In the genomic region with DNA sequence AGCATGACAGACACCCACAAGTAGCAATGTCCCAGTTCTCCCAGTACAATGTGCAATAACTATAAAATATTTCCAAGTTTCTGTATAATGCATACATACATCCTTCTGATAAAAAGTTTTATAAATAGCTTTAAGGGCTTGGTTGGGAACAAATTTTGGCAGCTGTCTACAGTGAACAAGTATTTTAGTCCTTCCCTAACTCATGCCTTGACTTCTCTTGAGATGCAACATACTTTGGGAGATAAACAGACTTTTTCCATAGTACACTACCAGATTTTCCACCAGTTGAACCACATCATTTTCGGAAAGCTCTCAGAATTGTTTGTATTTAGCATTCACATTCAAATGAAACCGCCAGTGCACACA, we compare ENCODE assay signal across 8 mouse cellular contexts. TPM values are rescaled to one million over a fixed set of nuclear protein-coding genes. Genes with fewer than 3 reads are reported as not detected.
A peak's percentile ranks its signal among the peaks of the same experiment; 100 is the strongest.
DNase-seq lines count a peak whose midpoint lies in the region; ATAC-seq and TF ChIP-seq lines count a peak whose summit lies in the region.

No protein-coding gene starts in this region.

- intact Hi-C loops in left cerebral cortex, postnatal 4 days (cut with DNase I), result no loop called here

- ATAC-seq in embryonic facial prominence, embryonic 11.5 days (replicated peaks; ENCODE audit: insufficient number of reproducible peaks, low FRiP score, low TSS enrichment, low read depth), result peak; percentile 19; the same call in 1 of the 2 replicates
- 0 out of 2 replicates have a peak, but pooled peaks have one; percentile 24 for ATAC-seq in intestine, embryonic 15.5 days

- H3K36me3 ChIP-seq in embryonic facial prominence, embryonic 11.5 days (replicated peaks; ENCODE audit: control insufficient read depth, insufficient read depth, low read depth, low read length), result no peaks in the 10 kb centered on the region
- peaks cover 10% of the 10 kb centered on the region for H3K36me3 ChIP-seq in intestine, embryonic 15.5 days
- no peaks in the 10 kb centered on the region for H3K36me3 ChIP-seq in myocyte (ENCODE audit: control insufficient read depth, insufficient read depth)

- H3K4me2 ChIP-seq in embryonic facial prominence, embryonic 11.5 days (ENCODE audit: low read depth, low read length), result no peak overlapping the region
- peak overlapping the region; percentile 65 for H3K4me2 ChIP-seq in intestine, embryonic 15.5 days (replicated peaks)
- peak overlapping the region; percentile 75 for H3K4me2 ChIP-seq in myocyte (ENCODE audit: low read depth)

- H3K9me3 ChIP-seq in embryonic facial prominence, embryonic 11.5 days (replicated peaks; ENCODE audit: control insufficient read depth, low read length), result no peaks in the 10 kb centered on the region
- no peaks in the 10 kb centered on the region for H3K9me3 ChIP-seq in intestine, embryonic 15.5 days

- no peaks in the 10 kb centered on the region for H3K4me1 ChIP-seq in embryonic facial prominence, embryonic 11.5 days (ENCODE audit: control insufficient read depth, insufficient read depth, low read length)
- H3K4me1 ChIP-seq in intestine, embryonic 15.5 days (replicated peaks), result no peaks in the 10 kb centered on the region

- 0% methylated on average over 2 of the region's 2 CpGs for WGBS in embryonic facial prominence, embryonic 11.5 days
- 0% methylated on average over 2 of the region's 2 CpGs for WGBS in intestine, embryonic 15.5 days

- H3K4me3 ChIP-seq in layer of hippocampus, adult 2 months, result peak overlapping the region; percentile 85
- peak overlapping the region; percentile 81 for H3K4me3 ChIP-seq in embryonic facial prominence, embryonic 11.5 days (ENCODE audit: low read depth, low read length)
- peak overlapping the region; percentile 83 for H3K4me3 ChIP-seq in intestine, embryonic 15.5 days (replicated peaks)
- peak overlapping the region; percentile 73 for H3K4me3 ChIP-seq in myocyte

- H3ac ChIP-seq in myocyte (ENCODE audit: control insufficient read depth, insufficient read length), result peak overlapping the region; percentile 94

- no peak for TF ChIP-seq CTCF in layer of hippocampus, adult 2 months (conservative IDR thresholded peaks at IDR 0.05)

- H3K9ac ChIP-seq in embryonic facial prominence, embryonic 11.5 days (replicated peaks; ENCODE audit: low read length), result 0 out of 2 replicates have a peak overlapping the region, but pooled peaks have one; percentile 40
- no peak overlapping the region for H3K9ac ChIP-seq in intestine, embryonic 15.5 days

- H3K27me3 ChIP-seq in embryonic facial prominence, embryonic 11.5 days (ENCODE audit: control insufficient read depth, insufficient read depth, low read length), result no peaks in the 10 kb centered on the region
- H3K27me3 ChIP-seq in intestine, embryonic 15.5 days (replicated peaks), result no peaks in the 10 kb centered on the region
- H3K27me3 ChIP-seq in myocyte (ENCODE audit: control insufficient read depth, insufficient read depth, insufficient read length), result no peaks in the 10 kb centered on the region

- no peak overlapping the region; the same call in 1 of the 2 replicates for H3K27ac ChIP-seq in layer of hippocampus, adult 2 months
- H3K27ac ChIP-seq in embryonic facial prominence, embryonic 11.5 days (replicated peaks; ENCODE audit: low read depth, low read length), result no peak overlapping the region
- H3K27ac ChIP-seq in intestine, embryonic 15.5 days, result no peak overlapping the region

- H3K79me2 ChIP-seq in myocyte (ENCODE audit: control insufficient read depth, insufficient read depth), result peaks cover 18% of the 10 kb centered on the region

- no peak for TF ChIP-seq POLR2A in myocyte (IDR thresholded peaks at IDR 0.05; ENCODE audit: insufficient read length, low read depth)

- no peak for DNase-seq in layer of hippocampus, adult 2 months (ENCODE audit: low spot score in 2 of 2)
- DNase-seq in layer of hippocampus, postnatal 14 days (ENCODE audit: low spot score in 2 of 2), result no peak
- no peak for DNase-seq in embryonic facial prominence, embryonic 11.5 days (ENCODE audit: low spot score)
- DNase-seq in frontal cortex, postnatal 10 days (ENCODE audit: low spot score in 2 of 2), result no peak
- no peak for DNase-seq in gastrocnemius, adult 8-10 months (ENCODE audit: low spot score in 2 of 2)
- DNase-seq in left cerebral cortex, postnatal 4 days, result no peak

TF ChIP-seq in myocyte, 11 proteins besides CTCF, POLR2A, EP300 and RAD21:
- TF ChIP-seq MAX (IDR thresholded peaks at IDR 0.05; ENCODE audit: low read depth), result no peak
- TF ChIP-seq E2F4 (IDR thresholded peaks at IDR 0.05; ENCODE audit: insufficient read depth), result no peak

RNA-seq across cellular contexts. Expression of gene BC005561, which starts 0.3 kb away (rescaled TPM):
- 10 to 100 TPM; 12.1 to 14.5 TPM for total RNA-seq in layer of hippocampus, adult 2 months (2021)
- total RNA-seq in layer of hippocampus, postnatal 14 days (2021), result 10 to 100 TPM; 13.3 to 15.3 TPM
- polyA plus RNA-seq in embryonic facial prominence, embryonic 11.5 days (2014; fragmentation: Nextera tagmentation; extraction: Ambion mirVana), result 15.2 and 16.7 TPM in 2 replicates
- polyA plus RNA-seq in intestine, embryonic 15.5 days (2015; fragmentation: Nextera tagmentation; extraction: Ambion mirVana), result 9.1 and 9.4 TPM in 2 replicates
- 0.95 TPM for polyA plus RNA-seq in myocyte (2012; fragmentation: generic; extraction: Trizol)
- 1 to 10 TPM; 2.7 to 3.5 (median 3.3) TPM for total RNA-seq in gastrocnemius, adult 8-10 months (2022)
- total RNA-seq in left cerebral cortex, postnatal 4 days (2021), result 10 to 100 TPM; 14.8 to 15.1 TPM

RNA-seq across cellular contexts. Expression of gene Pkd2, which starts 48.6 kb away (rescaled TPM):
- 10 to 100 TPM; 33.2 to 38.8 TPM for total RNA-seq in layer of hippocampus, adult 2 months (2021)
- 10 to 100 TPM; 30.7 to 31.0 TPM for total RNA-seq in layer of hippocampus, postnatal 14 days (2021)
- 18.1 and 18.7 TPM in 2 replicates for polyA plus RNA-seq in embryonic facial prominence, embryonic 11.5 days (2014; fragmentation: Nextera tagmentation; extraction: Ambion mirVana)
- polyA plus RNA-seq in intestine, embryonic 15.5 days (2015; fragmentation: Nextera tagmentation; extraction: Ambion mirVana), result 11.2 and 11.8 TPM in 2 replicates
- polyA plus RNA-seq in myocyte (2012; fragmentation: generic; extraction: Trizol), result 6.3 TPM
- total RNA-seq in gastrocnemius, adult 8-10 months (2022), result 1 to 10 TPM; 6.1 to 9.3 (median 7.6) TPM
- 10 to 100 TPM; 28.1 to 29.4 TPM for total RNA-seq in left cerebral cortex, postnatal 4 days (2021)
